Mouse (Mus musculus) adrenal gland, adult 8-10 months (tissue): ENCODE measurements around the gene Thbs4. TPM values are rescaled to one million over a fixed set of nuclear protein-coding genes. Genes with fewer than 3 reads are reported as not detected.

Experiments used
- DNase-seq: peaks from one replicate; pipeline ENCODE4 v3.0.0; 2022
- total RNA-seq, 4 experiments: library from RNA; stranded (reverse); gene quantifications; 2 replicates each; pipeline ENCODE4 v1.2.4; 2022

Thbs4 gene
- total RNA-seq, 4 experiments from 2014 or later: 2.5 to 4.6 (median 3.3) TPM

DNA sequence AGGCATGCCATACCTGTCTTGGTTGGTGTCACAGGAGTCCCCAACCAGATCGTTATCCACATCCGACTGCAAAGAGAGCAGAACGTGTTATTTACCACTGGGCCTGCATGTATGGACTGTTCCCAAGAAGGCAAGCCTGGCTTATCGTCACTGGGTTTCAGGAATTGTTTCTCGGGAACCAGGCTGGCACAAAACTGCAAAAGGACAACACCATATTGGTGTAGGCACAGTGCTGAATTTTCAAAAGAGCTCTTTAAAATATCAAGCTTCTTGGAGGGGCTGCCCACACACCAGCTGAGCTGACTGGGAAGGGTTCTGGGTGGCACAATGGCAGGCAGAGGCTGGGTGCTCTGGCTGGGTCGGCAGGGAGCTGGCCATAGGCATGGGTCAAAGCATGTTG is 34.1 kb downstream of the Thbs4 start:
- DNase-seq: no peak

GRCm38 (mm10) chr13:92759096-92759495 is 35.5 kb downstream of the Thbs4 start:
- no peak for DNase-seq

DNA sequence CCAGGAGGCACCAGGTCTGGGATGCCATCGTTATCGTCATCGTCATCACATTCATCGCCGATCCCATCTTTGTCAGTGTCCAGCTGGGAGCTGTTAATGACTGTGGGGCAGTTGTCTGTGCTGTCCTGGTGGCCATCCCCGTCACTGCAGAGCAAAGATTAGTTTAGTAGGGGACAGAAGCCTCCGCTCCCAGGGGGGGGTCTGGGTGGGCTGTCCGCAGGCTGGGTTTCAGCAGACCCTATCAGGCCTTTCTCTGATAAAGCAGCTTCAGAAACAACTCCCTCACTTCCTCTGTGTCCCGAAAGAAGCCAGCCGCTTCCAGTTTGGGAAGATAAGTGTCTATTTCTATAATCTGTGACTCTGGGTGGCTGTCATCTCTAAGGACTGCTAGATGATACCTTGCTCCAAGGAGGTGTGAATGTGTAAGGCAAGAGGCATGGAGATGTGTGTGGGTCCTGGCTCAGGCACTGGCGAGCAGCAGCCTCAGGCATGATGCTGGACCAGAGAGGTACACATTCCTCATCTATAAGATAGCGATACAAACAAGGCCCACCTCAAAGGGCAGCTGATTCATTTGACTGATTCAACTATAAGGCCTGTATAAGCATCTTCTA is 36.5 kb downstream of the Thbs4 start:
- no peak for DNase-seq

- DNase-seq: no peak
These were observed 39.6 kb downstream of the Thbs4 start for GRCm38 (mm10) chr13:92755036-92755435.

DNA sequence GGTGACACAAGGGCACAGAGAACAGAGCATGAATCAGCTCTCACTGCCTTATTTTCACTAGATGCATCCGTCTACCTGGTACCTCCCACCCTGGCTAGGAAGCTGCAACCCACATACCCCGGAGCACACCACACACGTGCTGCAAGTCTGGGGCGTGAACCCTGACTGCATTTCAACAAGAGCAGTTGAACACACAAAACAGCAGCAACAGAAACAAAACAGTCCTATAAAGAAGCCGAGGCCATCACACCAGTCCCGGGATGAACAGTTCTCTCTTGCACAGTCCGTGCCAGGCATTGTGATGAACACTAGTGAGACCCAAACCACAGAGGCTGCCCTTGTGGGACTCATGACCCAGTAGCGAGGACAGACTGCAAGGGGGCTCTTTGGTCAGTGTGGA is 40.9 kb downstream of the Thbs4 start:
- no peak for DNase-seq

- peak; percentile 83 for DNase-seq
These were observed 42.7 kb downstream of the Thbs4 start for GRCm38 (mm10) chr13:92751726-92752565.

DNA sequence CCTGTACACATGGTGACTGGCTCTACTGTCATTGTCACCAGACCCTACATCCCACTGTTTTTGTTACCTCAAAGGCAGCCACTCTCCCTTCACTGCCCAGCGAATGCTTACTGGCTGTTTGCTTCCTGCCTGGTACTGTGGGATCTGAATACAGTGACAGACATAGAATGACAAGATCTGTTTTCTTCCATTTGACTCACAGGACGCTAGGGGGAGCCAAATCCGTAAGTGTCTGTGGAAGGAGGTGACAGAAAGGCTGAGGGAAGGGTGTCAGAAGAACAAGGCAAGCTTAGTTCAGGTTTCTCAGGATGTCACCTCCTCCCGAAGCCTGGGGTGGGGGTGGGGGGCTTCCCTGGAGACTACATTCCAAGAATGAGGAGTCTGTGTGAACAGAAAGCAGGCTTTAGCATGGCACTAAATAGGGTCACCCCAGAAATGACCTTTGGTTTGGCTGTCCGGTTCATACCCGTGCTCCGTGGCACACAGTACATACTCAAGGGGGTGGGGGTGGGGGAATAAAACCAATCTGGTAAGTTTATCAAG is 43.6 kb downstream of the Thbs4 start:
- peak; percentile 36 for DNase-seq

GRCm38 (mm10) chr13:92743337-92743736 is 51.3 kb downstream of the Thbs4 start:
- no peak for DNase-seq

- DNase-seq: no peak
These were observed 51.7 kb downstream of the Thbs4 start for GRCm38 (mm10) chr13:92742886-92743285.

GRCm38 (mm10) chr13:92740671-92741270 is 53.8 kb downstream of the Thbs4 start:
- no peak for DNase-seq

DNA sequence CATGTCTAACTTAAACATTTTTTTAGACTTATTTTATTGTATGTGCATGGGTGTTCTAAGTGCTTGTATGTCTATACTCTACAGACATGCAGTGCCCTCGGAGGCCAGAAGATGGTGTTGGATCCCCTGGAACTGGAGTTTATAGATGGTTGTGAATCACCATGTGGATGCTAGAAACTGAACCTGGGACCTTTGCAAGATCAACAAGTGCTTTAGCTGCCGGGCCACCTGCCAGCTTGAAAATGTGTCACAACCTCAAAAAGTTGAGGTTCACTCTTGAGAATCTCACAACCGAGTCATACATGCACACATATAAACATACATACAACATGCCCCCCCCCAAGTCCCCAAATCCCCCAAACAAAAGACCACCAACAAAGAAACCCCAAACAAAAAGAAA is 54.8 kb downstream of the Thbs4 start:
- DNase-seq: no peak

DNA sequence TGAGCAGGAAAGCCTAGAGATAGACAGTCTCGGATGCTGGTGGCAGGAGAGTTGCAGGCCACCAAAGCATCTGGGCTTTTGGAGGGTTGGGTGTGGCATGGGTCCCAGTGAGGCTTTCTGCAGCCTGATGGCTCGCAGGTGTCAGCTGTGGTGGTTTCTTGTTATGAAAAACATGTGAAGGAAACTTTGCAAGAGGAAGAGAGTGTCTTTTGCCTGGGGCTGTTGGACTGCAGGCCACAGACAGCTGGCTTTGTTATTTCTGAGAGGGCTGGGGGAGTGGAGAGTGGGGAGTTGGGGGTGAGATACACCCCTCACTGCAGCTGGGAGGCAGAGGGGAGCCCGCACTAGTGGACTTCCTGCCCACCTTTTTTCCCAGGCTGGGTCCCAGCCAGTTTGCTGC is 55.8 kb downstream of the Thbs4 start:
- no peak for DNase-seq

GRCm38 (mm10) chr13:92736516-92737300 is 57.9 kb downstream of the Thbs4 start:
- no peak for DNase-seq

- DNase-seq: no peak
These were observed 58.9 kb downstream of the Thbs4 start for GRCm38 (mm10) chr13:92735693-92736092.

DNA sequence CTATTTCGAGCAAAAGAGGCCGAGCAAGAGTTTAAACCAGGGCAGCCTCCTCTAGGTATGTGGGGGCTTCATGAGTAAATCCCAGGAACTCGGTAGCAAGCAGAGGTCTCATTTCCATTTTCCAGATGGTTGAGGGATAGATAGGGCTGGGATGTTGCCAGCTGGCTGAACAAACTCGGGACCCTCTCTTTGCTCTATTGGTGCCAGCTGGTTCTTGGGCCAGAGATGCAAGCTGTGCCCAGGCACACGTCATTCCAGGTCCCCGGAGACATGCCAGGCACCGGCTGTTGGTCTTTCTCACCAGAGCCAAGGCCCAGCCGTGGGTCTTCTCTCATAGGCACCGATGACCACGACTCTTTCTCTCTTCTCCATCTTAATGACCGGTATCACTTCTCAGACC is 60.9 kb downstream of the Thbs4 start:
- no peak for DNase-seq

DNA sequence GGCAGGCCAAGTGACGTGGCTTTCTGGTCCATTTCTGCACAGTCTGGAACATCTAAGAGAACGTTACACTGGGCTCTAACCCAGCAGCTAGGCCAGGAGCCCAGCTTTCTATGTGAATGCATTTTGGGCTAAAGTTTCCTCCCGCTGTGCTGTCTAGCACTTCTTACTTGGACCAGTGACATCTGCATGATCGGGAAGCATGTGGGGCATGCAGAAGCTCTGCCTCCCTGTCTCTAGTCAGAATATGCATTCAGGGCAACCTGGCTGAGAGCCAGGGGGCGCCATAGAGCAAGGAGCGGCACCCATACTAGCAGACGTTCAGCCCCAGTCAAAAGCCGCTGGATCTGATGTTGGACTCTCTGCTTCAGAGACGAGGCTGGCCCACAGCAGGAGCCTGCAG is 61.4 kb downstream of the Thbs4 start:
- DNase-seq: no peak

GRCm38 (mm10) chr13:92732836-92733235 is 61.8 kb downstream of the Thbs4 start:
- DNase-seq: no peak

- no peak for DNase-seq
These were observed 62.8 kb downstream of the Thbs4 start for GRCm38 (mm10) chr13:92731811-92732210.

- DNase-seq: no peak
These were observed 64.8 kb downstream of the Thbs4 start for GRCm38 (mm10) chr13:92729811-92730210.

DNA sequence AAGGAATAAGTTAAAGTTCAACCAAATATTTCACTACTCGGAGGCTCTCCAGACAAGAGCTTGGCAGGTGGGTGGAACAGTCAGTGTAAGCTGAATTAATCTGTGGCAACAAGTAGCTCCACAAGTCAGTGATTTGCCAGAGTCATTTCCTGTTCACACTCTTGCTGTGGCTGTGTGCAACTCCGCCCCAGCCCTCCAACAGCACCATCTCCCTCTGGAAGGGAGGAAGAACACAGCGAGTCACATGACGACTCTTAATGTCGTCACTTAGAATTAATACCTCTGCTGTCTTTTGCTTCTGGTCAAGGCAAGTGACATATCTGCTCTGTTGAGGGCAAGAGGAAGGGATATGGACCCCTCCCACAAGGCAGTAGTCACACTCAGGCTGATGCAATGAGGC is 72.2 kb downstream of the Thbs4 start:
- no peak for DNase-seq

DNA sequence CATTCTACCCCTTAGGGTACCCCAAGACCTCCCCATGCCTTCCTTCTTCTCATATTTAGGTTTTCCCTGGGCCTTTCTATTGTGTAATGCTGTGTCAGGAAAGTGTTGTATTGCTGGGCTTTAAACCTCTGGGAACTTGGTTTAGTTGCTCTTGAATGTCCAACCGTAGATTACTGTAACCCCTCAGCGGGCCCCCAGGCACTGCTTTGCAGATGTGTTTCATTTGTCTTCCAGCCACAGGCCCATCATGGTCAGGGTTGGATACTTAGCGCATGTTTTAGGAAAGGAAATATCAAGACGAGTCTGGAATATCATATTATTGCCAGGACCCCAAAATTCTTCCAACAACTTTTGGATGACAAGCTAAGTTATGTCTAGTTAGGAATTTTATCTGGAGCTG is 73.6 kb downstream of the Thbs4 start:
- no peak for DNase-seq

DNA sequence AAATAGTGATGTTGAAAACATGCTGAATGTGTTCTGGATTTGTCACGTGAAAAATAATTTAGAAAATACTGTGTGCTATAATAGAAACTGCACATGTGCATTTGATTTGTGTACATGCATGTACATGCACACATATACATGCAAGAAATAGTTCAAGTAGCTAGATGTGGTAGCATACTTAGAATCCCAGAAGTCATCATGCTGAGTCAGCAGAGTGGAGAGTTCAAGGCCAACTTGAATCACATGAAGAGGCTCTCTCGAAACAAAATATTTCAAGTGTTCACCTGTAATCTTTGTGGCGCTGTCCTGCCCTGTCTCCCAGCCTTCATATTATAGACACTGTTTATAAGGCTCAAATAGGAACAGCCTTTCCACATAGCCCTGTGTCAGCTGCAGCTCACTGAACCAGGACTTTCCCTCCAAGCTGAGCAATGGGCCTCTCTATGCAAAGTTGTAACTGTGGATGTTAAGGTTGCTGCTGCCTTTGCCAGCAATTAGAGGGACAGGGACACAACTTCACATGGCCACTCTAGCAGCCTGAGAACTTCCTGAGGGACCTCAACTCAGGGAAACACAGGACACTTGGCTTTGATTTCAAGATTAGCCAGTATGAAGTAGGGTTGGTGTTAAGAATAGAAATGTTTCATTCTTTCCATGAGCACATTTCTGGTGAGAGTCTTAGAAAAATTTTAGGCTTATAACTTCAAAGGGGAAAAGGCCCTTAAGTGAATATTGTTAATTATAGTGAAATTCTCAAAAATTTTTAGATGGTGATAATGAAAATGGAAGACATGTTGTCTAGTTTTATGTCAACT is 76.6 kb downstream of the Thbs4 start:
- DNase-seq: no peak
